Mouse (Mus musculus) left cerebral cortex, postnatal 25 days (tissue): Measurements from ENCODE around the gene Zzz3. TPM values are rescaled to one million over a fixed set of nuclear protein-coding genes. Genes with fewer than 3 reads are reported as not detected.
"Not testable (repeated sequence)": the region's sequence is repeated elsewhere in the genome, so short reads cannot be mapped to it uniquely, and the experiment has no call there.

ENCODE experiments used
- DNase-seq, 2 experiments: peaks; one replicate each; pipeline ENCODE4 v3.0.0; 2022; ENCODE audit warnings: low spot score in 2 of 2, mixed read lengths in 1 of 2
- intact Hi-C: fragments of 180-260 bp; cut with DNase I; formaldehyde crosslinking; loops from one replicate; pipeline ENCODE4 v1.15.1; 2025
- total RNA-seq, 2 experiments: library from RNA; stranded (reverse); gene quantifications; 2 replicates each; pipeline ENCODE4 v1.2.3; 2021

The Zzz3 gene
- total RNA-seq, 2 experiments from 2014 or later, result 41.2 to 43.7 TPM

GRCm38 (mm10) chr3:152458875-152459274, 63.6 kb downstream of the Zzz3 start:
- DNase-seq, intact Hi-C loops: not testable (repeated sequence)

DNA sequence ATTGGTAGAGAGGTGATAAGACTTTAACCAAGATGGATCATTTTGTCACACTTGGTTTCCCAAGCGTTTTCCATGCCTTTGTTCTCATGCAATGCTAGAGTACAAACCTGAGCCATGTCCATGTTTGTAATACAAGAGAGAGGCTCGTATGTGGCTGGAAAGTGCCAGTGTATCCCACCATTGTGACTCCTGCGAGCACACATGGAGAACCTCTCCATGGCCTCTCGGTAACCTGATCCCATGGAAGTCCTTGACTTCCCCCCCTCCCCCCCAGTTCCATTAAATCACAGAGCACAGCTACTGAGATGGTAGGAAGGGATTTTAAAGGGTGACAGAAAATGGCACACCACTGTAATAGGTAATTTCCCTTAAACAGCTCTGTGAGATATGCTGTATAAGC, 65.5 kb downstream of the Zzz3 start:
- no peak for DNase-seq
- intact Hi-C loops, result no loop called here

DNA sequence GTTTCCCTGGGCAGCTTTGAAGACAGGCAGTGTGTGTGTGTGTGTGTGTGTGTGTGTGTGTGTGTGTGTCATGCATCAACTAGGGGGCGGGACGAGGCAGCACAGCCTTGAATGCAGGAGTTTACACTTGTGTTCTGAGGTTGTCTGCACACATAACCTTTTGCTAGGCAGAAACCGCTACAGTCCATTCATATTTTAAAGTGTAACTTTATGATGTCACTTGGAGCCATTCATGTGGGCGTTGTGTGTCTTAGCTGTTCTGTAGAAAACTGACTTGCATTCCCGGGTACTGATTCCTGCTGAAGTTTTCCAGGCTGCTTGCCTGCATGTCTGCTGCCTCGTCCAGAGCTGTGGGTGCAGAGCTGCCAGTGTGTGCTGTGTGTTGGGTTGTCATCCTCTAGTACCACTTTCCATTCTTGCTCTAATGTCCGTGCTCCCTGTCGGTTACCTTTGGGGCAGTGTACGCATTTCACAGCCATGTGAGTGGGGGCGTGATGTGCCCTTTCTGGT, 66.8 kb downstream of the Zzz3 start:
- intact Hi-C loops, result no loop called here
- peak in 1 of 2 experiments; percentile 60 for DNase-seq

DNA sequence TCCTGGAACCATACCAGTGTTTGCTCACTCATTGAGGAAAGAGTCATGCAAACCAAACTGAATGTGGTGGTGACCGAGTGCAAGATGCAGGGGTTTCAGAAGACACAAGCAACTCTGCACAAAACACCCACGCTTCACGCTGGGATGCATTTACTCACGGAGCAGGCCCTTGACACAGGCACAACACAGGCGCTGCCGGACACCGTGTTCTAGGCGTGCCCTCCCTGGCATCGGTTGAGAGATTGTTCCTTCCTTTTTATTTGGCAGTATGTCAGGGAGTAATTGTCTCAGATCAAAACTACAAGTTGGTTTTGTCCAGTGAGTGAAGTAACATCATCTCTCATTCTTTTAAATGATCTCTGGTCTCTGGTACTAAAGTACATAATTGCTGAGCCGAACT, 67.6 kb downstream of the Zzz3 start:
- DNase-seq, result no peak
- intact Hi-C loops, result no loop called here

- no peak for DNase-seq
- intact Hi-C loops, result no loop called here
Measured at GRCm38 (mm10) chr3:152464462-152464861, 69.2 kb downstream of the Zzz3 start.

DNA sequence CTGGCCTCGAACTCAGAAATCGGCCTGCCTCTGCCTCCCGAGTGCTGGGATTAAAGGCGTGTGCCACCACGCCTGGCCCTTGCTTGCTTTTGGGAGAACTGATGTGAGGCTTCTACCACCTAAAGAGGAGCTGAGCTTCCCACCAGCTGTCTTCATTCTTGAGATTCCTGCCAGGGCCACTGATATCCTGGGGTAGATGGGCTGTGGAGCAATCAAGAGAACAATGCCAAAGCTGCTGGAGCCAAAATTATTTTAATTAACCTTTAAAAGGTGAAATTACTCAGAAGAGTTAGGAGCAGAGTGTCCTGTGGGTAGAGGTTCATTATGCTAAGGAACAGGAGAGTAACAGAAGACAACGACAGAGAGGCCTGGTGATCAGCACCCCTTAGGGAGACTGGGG, 70.1 kb downstream of the Zzz3 start:
- intact Hi-C loops, result no loop called here

DNA sequence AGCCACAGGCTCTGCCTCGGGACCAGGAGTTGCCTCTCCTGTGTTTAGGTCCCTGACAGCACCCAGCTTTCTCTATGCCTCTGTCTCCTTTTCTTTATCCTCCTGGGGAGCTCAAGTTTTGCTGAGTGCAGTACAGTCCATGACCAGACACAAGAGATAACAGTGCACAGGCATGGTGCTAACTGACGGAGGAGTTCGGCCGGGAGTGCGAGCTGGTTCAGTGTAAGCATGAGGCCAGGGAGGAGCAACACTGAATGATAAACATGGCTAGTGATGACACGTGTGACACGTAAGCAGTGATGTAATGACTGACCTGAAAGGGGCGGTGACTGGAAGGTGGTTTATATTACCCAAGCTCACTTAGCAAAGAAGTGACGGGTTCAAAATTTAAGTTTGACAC, 71.6 kb downstream of the Zzz3 start:
- no peak for DNase-seq
- intact Hi-C loops, result no loop called here

More for the DNA sequence above, 70.1 kb downstream of the Zzz3 start:
- no peak for DNase-seq

DNA sequence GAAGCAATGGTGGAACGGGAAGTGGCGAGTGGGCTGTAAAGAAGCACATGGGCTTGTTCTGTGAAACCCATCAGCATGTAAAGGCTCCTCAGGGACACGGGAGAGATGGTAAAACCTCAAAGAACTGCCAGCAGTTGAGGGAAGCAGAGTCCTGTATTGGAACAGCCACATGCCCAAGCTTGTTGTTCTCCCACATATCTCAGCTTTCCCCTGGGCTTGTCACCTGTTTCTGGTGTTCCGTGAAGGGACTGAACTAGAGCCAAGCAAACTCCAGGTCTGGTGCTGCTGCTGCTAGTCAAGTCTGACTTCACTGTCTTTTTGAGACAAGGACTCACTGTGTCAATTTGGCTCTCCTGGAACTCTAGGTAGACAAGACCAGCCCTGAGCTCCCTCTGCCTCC, 72.0 kb downstream of the Zzz3 start:
- intact Hi-C loops, result no loop called here
- DNase-seq, result no peak

- DNase-seq, result no peak
- intact Hi-C loops, result no loop called here
Measured at GRCm38 (mm10) chr3:152468032-152468431, 72.8 kb downstream of the Zzz3 start.

DNA sequence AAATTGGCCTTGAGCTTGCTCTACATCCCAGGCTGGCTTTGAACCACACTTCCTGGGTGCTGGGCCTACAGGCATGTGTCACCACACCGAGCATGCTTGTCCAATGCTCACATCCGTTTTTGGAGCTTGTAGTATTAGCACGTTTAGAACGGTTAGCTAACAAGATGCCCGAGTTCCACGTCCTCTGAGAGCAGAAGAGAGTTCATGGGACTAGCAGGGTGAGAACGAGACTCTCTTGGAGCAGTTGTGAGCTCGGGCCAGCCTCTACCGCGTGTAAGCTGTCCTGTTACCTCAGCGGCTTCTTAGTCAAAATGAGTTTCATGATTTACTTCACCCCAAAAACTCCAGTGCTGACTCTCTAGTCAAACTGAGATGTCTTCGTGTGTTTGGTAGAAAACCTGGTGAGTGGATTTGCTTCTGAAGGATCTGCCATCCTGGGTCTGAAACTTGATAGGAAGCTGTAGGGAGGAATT, 73.3 kb downstream of the Zzz3 start:
- DNase-seq, result no peak
- intact Hi-C loops, result no loop called here

DNA sequence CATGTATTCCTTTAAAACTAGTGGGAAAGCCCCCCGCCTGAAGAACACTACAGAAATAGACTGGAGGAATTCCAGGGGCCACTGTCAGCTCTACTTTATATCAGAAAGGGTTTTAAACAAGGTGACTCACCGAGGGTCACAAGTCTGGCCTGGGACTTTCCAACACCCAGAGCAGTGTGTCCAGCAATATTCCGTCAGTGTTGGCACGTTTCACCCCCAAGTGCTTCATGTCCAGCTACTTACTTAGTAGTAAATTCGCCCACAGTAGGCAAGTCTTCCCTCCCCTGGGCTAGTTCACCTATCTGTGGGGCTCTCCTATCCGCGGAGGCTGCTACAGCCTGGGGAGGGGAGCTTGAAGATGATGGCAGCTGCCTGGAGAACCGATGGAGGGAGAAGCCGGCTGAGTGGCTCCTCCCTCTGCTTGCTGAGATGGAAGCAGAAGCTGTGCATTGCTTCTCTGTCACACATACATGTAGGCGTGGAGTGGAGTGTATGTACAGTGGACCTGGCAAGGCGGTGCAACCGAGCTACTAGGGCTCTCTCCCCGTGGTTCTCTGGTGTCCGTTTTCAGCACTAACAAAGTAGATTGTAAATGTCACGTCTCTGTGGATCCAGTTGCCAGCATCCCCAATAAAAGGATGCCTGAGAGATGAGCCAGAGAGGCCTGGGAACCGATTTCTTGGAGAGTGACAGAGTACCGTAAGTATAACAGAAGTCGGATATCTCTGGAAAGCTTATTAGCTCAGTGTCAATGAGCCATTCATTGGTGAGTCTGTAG, 74.3 kb downstream of the Zzz3 start:
- intact Hi-C loops, result loop anchor here (5.0 kb wide), 2 partner anchors 263 to 278 kb away; no protein-coding TSS in a partner anchor
- DNase-seq, result no peak

GRCm38 (mm10) chr3:152470347-152470746, 75.1 kb downstream of the Zzz3 start:
- intact Hi-C loops, result loop anchor here (5.0 kb wide), 2 partner anchors 262 to 277 kb away; no protein-coding TSS in a partner anchor
- no peak for DNase-seq

GRCm38 (mm10) chr3:152472676-152473075, 77.4 kb downstream of the Zzz3 start:
- intact Hi-C loops, result loop anchor here (5.0 kb wide), 2 partner anchors 260 to 275 kb away; no protein-coding TSS in a partner anchor
- no peak for DNase-seq

- DNase-seq, result peak; percentile 51 to 54
- intact Hi-C loops, result loop anchor here (5.0 kb wide), 3 partner anchors 193 to 273 kb away; partner anchors contain the start of gene Ak5
Measured at GRCm38 (mm10) chr3:152474582-152475277, 79.5 kb downstream of the Zzz3 start.

DNA sequence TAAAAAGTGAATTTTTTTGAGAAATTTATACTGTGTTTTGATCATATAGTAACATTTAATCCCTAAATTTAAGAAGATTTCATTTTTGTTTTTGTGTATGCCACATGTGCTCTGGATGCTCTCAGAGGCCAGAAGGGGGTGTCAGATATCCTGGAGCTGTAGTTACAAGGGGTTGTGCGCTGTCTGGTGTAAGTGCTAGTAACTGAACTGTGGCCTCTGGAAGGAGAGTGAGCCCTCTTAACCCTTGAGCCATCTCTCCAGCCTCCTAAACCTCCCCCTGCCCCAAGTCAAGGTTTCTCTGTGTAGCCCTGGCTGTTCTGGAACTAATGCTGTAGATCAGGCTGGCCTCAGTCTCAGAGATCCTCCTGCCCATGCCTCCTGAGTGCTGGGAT, 80.0 kb downstream of the Zzz3 start:
- no peak for DNase-seq
- intact Hi-C loops, result loop anchor here (5.0 kb wide), 1 partner anchor 192 kb away; the partner anchor contains the start of gene Ak5

DNA sequence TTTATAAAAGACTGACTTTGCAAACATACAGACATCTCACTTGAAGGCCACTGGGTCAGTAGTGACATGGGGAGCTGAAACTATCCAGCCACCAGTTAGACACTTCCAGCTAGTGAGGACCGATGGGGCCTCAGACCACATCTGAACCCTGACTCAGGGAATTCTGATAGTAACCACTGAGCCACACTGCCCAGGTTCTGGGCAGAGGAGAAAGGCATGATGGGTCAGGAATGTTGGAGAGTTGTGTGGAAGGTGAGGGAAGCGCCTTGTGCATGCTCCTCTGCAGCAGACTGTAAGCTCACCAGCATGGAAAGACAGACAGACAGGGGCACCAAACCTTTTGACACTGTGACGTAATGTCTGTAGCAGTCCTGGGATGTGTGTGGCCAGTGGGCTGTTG, 80.6 kb downstream of the Zzz3 start:
- intact Hi-C loops, result loop anchor here (2.0 to 5.0 kb wide), 2 partner anchors 79 to 191 kb away; partner anchors contain the start of gene Ak5

DNA sequence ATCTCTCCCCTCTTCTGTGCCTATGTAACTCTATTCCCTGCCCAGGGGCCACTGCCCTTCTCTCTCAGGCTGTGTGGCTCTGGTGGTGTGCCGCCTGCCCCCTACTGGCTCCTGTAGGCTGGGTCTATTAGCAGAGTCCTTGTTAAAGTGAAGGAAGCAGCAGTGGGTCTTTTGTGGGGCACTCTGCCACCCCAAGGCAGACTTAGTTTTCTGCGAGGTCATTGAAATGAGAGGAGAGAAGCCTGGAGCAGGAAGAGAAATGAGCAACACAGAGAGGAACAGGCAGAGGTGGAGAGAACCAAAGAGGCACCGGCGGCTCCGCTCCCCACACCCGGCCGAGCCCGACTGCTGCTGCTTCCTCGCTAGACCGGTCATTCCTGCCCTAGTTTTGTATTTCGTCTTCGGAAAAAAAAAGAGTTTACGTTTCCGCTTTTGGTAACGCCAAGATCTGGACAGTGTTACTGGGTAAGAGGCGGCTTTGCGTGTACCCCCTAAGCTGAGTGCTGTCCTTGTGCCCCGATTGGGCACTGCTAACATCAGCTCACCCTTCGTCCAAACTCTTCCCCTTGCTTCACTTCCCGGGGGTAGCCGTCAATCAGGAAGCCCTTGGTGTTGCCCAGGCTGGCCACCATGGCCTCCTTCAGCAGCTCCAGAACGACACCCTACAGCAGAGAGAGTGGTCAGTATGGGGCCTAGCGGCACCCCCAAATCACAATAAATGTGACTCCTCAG, 82.7 kb downstream of the Zzz3 start:
- DNase-seq, result peak; percentile 47 to 53
- intact Hi-C loops, result loop anchor here (2.0 to 5.0 kb wide), 2 partner anchors 81 to 189 kb away; partner anchors contain the start of gene Ak5

More for the DNA sequence above, 80.6 kb downstream of the Zzz3 start:
- DNase-seq, result no peak

DNA sequence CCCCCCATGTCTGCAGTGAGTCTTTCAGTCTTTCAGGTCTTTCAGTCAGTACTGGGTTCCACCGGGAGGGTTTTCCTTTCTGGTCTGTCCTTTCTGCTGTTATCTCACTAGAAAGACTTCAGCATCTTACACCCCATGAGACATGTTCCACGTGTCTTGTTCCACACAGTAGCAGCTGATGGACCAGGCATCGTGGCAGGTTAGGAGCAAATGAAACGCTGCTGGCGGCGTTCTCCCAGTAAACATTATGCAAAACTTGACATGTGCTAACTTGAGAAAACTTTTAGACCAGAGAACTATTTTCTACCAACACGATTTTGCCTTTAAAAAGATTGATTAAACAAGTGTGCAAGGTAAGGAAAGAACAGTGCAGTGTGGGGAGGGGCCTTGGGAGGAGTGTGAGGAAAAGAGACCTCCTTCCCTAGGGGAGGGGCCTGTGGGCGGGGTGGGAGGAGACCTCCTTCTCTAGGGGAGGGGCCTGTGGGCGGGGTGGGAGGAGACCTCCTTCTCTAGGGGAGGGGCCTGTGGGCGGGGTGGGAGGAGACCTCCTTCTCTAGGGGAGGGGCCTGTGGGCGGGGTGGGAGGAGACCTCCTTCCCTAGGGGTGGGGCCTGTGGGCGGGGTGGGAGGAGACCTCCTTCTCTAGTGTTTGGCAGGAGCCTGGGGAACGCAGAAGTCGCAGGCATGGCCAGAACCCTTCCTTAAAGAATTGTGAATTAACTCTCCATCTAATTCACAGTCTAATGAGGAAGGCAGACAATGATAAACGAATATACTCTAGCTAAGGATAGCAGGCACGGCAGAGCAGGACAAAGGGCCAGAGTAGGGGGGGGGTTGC, 83.5 kb downstream of the Zzz3 start:
- intact Hi-C loops, result loop anchor here (5.0 kb wide), 1 partner anchor 188 kb away; the partner anchor contains the start of gene Ak5
- no peak for DNase-seq

DNA sequence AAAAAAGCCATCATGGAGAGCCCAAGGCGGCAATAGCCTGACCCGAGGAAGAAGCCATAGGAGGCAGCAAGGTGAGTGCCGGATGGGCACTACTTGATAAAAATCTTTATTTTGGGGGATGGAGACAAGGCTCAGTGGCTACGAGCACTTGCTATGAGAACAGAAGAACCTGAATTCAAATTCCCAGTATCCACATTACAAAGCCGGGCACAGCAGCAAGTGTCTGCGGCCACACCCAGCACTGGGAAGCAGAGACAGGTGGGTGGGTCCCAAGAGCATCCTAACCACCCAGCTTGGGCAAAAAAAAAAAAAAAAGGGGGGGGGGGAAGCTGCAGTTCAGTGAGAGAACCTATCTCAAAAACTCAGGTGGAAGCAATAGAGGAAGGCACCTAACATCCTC, 85.1 kb downstream of the Zzz3 start:
- intact Hi-C loops, result loop anchor here (5.0 kb wide), 1 partner anchor 72 kb away; no protein-coding TSS in a partner anchor
- DNase-seq, result no peak
